Mouse (Mus musculus) 3T3-L1 (cell line): ENCODE measurements around the gene Vegfa.

ENCODE experiments used
- DNase-seq: peaks from one replicate; pipeline ENCODE4 v3.0.0-alpha.2; 2015; ENCODE audit warnings: low read depth, low spot score

Gene Vegfa

GRCm38 (mm10) chr17:46025927-46026668 lies 6.1 kb downstream of the Vegfa start:
- no peak for DNase-seq

DNA sequence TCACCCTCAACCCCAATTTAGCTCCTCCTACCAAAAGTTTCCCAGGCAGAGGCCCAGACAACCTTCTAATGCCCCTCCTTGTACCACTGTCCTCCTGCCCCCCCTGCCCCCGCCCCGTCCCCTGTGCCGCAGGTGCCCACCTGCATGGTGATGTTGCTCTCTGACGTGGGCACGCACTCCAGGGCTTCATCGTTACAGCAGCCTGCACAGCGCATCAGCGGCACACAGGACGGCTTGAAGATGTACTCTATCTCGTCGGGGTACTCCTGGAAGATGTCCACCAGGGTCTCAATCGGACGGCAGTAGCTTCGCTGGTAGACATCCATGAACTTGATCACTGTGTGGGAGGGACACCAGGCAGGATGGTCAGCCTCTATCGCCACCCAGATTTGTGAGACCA lies 7.0 kb downstream of the Vegfa start:
- no peak for DNase-seq

GRCm38 (mm10) chr17:46024192-46024591 lies 8.0 kb downstream of the Vegfa start:
- no peak for DNase-seq

DNA sequence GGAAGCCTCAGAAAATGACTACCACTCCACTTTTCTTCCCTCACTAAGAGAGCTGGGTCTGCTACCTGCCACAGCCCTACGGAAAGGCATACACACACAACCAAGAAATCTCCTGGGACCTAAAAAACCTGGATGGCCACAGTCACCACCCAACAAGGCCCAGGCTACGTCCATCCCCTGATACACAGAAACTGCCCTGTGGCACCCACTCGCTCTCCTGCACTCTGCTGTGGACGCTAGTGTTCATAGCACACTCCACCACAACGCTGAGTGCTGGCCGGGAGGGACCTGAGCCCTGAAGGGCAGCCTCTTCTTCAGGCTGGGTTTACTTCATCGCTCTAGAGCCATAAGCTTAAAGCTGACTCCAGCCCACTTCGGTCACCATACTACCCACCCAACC lies 8.6 kb downstream of the Vegfa start:
- no peak for DNase-seq

DNA sequence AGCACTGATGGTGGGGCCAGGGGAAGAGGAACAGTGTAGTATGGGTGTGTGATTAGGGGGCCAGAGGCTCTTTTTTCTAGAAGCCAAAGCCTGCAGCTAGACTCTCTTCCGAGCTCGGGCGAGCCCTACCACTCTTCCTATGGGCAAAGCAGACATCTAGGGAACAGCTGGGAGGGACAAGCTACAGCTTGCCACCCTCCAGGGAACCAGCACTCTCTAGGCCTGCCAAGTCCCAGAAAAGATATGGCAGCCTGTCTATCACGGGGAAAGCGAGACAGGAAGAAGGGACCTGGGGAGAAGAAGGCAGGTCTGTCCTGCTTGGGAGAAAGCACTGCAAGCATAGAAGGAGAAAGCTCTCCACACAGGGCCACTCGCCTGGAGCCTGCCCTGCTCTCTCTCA lies 9.2 kb downstream of the Vegfa start:
- DNase-seq, result no peak

DNA sequence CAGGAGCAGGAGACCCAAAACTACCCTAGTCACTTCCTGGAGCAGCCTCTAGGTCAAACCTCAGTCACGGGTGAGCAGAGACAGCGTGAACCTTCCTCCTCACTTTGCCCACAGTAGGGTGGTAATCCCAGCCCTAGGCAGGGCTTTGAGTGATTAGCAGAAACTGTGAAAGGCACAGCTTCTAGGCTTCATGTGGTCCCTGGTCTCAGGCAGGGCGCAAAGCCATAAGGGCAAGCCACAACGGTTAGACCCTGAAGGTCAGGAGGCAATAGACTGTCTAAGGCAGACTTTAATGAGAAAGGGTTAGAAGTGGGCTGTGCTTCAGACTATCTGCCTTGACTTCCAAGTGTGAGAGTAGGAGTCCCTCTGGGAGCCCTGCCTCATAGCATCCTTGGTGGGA lies 9.7 kb downstream of the Vegfa start:
- no peak for DNase-seq

GRCm38 (mm10) chr17:46021760-46022159 lies 10.4 kb downstream of the Vegfa start:
- no peak for DNase-seq

GRCm38 (mm10) chr17:46021173-46021572 lies 11.0 kb downstream of the Vegfa start:
- DNase-seq, result no peak

- no peak for DNase-seq
Observed at GRCm38 (mm10) chr17:46020579-46020978, 11.6 kb downstream of the Vegfa start.

GRCm38 (mm10) chr17:46018736-46019004 lies 13.5 kb downstream of the Vegfa start:
- no peak for DNase-seq

DNA sequence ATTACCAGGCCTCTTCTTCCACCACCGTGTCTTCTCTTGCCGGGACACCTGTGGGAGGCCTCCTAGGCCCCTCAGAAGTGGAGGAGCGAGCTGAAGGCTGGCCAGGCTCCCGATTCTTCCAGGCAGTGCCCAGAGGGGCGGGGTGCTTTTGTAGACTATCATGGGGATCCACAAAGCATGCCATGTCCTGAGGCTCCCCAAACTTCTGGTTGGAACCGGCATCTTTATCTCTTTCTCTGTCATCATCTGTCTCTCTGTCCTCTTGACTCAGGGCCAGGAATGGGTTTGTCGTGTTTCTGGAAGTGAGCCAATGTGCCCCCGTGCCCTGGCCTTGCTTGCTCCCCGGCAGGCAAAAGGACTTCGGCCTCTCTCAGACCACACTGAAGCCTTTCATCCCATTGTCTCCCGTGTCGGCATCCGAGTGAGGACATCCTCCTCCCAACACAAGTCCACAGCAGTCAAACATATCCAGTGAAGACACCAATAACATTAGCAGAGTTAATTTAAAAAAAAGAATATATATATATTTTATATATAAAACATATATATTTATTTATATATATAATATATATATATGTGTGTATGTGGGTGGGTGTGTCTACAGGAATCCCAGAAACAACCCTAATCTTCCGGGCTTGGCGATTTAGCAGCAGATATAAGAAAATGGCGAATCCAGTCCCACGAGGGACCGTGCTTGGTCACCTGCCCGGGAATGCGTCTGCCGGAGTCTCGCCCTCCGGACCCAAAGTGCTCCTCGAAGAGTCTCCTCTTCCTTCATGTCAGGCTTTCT lies 14.0 kb downstream of the Vegfa start:
- no peak for DNase-seq

DNA sequence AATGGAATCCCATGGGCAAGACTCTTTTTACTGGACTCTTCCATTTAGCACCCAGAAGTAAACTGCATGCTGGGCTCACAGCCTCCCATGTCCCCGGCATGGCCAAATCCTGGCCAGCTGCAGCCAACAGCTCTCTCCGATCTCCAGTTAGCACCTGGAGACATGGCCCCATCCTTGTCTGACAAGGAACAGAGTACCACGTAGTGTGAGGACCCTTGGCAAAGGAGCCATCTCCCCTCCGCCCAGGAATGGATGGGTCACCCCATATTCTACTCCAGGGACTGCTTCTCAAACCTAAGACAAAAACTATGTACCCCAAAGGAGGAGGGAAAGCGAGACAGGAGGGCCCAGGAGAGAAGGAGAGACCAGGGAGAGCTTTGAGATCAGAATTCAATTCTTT lies 15.6 kb downstream of the Vegfa start:
- no peak for DNase-seq

DNA sequence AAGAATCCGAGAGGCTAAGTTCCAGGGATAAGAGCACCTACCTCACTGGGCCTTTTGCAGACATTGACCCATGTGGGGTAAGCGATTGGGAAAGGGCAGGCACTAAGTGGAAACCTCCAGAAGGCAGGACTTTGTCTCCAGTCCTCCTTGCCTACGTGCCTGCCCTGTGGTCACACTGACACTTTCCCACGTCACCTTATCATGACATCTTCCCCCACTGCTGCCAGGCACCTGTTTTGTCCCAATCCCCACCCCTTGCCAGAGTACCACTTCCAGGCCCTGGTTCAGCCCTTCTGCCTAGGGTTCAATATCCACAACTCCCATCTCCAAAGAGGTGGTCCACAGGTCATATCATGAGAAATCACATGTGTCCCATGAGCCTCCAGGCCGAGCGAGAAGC lies 16.2 kb downstream of the Vegfa start:
- no peak for DNase-seq

GRCm38 (mm10) chr17:46014935-46015334 lies 17.2 kb downstream of the Vegfa start:
- peak; percentile 28 for DNase-seq

DNA sequence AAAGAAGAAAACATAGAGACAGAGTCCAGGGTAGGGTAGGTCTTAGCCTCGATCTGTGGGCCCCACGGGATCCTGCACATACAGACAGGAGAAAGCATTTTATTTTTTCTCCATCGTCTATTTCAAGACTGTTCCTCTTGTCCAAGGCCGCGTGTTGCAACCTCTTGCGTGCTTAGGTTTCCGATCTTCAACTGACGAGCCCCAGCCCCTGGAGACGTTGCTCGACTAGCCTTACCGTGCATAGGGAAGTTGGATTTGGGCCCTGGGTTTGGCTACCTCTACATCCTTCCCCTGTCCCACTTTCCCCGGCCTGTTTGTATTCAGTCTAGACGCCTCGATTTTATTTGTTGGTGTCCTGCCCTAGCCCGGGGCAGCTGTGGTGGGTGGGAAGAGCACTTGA lies 18.6 kb downstream of the Vegfa start:
- DNase-seq, result no peak

- DNase-seq, result no peak
Observed at GRCm38 (mm10) chr17:46012211-46012610, 20.0 kb downstream of the Vegfa start.

GRCm38 (mm10) chr17:46010462-46010861 lies 21.7 kb downstream of the Vegfa start:
- no peak for DNase-seq

DNA sequence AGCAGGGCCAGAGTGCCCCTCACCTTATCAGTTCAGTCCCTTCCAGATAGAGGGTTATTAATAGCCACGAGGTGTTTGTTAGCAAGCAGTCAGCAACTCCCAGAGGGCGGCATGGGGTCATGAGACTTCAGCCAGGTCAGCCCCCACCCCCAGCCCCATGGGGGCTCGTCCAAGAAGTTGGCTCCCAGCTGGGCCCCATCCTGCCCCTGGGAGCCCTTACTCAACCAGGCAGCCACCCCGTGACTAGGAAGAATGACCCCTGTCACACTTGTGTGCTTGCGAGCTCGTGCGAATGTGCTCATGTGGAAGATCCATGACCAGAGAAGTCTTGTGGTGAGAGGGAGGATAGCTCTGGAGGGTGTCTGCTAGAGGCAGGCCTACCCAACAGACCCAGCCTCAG lies 23.0 kb downstream of the Vegfa start:
- DNase-seq, result no peak

GRCm38 (mm10) chr17:46005458-46005857 lies 26.7 kb downstream of the Vegfa start:
- DNase-seq, result no peak

- no peak for DNase-seq
Observed at GRCm38 (mm10) chr17:46004482-46004881, 27.7 kb downstream of the Vegfa start.

GRCm38 (mm10) chr17:46003717-46004481 lies 28.3 kb downstream of the Vegfa start:
- DNase-seq, result peak; percentile 77

GRCm38 (mm10) chr17:45999366-45999940 lies 32.7 kb downstream of the Vegfa start:
- no peak for DNase-seq
